Mouse (Mus musculus) brain, embryonic 14.5 days (tissue): ENCODE data around the gene Olfr543.

ENCODE experiments used
- CTCF ChIP-seq: fragments of 200-500 bp; IDR thresholded peaks from 2 replicates; pipeline ENCODE4 v1.5.1; 2012; ENCODE audit warnings: inconsistent platforms, mild to moderate bottlenecking, moderate library complexity, borderline replicate concordance; ENCODE audit not compliant: insufficient read depth, insufficient read length; ENCODE audit errors: extremely low read depth
- POLR2A ChIP-seq: fragments of 200-500 bp; IDR thresholded peaks from 2 replicates; pipeline ENCODE4 v1.6.1; 2012; ENCODE audit warnings: mild to moderate bottlenecking, inconsistent platforms, borderline replicate concordance; ENCODE audit not compliant: poor library complexity, insufficient read depth, insufficient read length, severe bottlenecking; ENCODE audit errors: extremely low read depth

GRCm38 (mm10) chr7:102516261-102517050 lies 35.0 kb upstream of the Olfr543 start:
- TF ChIP-seq CTCF (no peak), POLR2A (no peak)
